Mouse (Mus musculus) thymus, postnatal 0 days (tissue): ENCODE data around the gene 9230102O04Rik. TPM values are rescaled to one million over a fixed set of nuclear protein-coding genes. Genes with fewer than 3 reads are reported as not detected.

Experiments
- DNase-seq: peaks from one replicate; pipeline ENCODE4 v3.0.0-alpha.2; 2015; ENCODE audit warnings: low spot score
- polyA plus RNA-seq: library from polyadenylated mRNA; unstranded; fragments of >200 nt; fragmentation: Nextera tagmentation; extraction: Ambion mirVana; gene quantifications from 2 replicates; pipeline ENCODE4 v1.2.1, GENCODE M21; 2015

9230102O04Rik gene
- polyA plus RNA-seq, 1 experiment from 2014 or later, result not detected

- no peak for DNase-seq
Observed at GRCm38 (mm10) chr2:9873757-9874156, 15.6 kb downstream of the 9230102O04Rik start.

GRCm38 (mm10) chr2:9872682-9873081 lies 16.7 kb downstream of the 9230102O04Rik start:
- peak; percentile 41 for DNase-seq

- peak; percentile 42 for DNase-seq
Observed at GRCm38 (mm10) chr2:9871798-9872197, 17.5 kb downstream of the 9230102O04Rik start.

- peak; percentile 58 for DNase-seq
Observed at GRCm38 (mm10) chr2:9871141-9871716, 18.1 kb downstream of the 9230102O04Rik start.

- DNase-seq, result peak; percentile 35
Observed at GRCm38 (mm10) chr2:9867092-9867825, 22.1 kb downstream of the 9230102O04Rik start.

GRCm38 (mm10) chr2:9860698-9861097 lies 28.6 kb downstream of the 9230102O04Rik start:
- no peak for DNase-seq

GRCm38 (mm10) chr2:9855861-9856260 lies 33.5 kb downstream of the 9230102O04Rik start:
- DNase-seq, result no peak

- DNase-seq, result no peak
Observed at GRCm38 (mm10) chr2:9852851-9853576, 36.3 kb downstream of the 9230102O04Rik start.

- DNase-seq, result no peak
Observed at GRCm38 (mm10) chr2:9835195-9835594, 54.1 kb downstream of the 9230102O04Rik start.

GRCm38 (mm10) chr2:9833712-9834111 lies 55.6 kb downstream of the 9230102O04Rik start:
- DNase-seq, result no peak

Other genes starting within 250 kb of the 9230102O04Rik start
- not detected in 2 replicates for gene 4930412O13Rik, start 8.3 kb downstream of the 9230102O04Rik start, polyA plus RNA-seq
- gene Gata3, start 494 bp upstream of the 9230102O04Rik start, polyA plus RNA-seq, result 69.7 and 81.2 TPM in 2 replicates
- 14.0 and 16.0 TPM in 2 replicates for gene Taf3, start 159.1 kb upstream of the 9230102O04Rik start, polyA plus RNA-seq
- 644 and 686 TPM in 2 replicates for gene Atp5c1, start 191.0 kb upstream of the 9230102O04Rik start, polyA plus RNA-seq
- gene Kin, start 191.1 kb upstream of the 9230102O04Rik start, polyA plus RNA-seq, result 45.0 and 52.4 TPM in 2 replicates
- 0.12 and 0.14 TPM in 2 replicates for gene Itih2, start 241.9 kb upstream of the 9230102O04Rik start, polyA plus RNA-seq